Mouse (Mus musculus) heart, embryonic 11.5 days (tissue): Measurements from ENCODE around the gene Meis2. TPM values are rescaled to one million over a fixed set of nuclear protein-coding genes. Genes with fewer than 3 reads are reported as not detected.

Experiments
- ATAC-seq: fragments of 200-750 bp; cut with Nextera tagmentation; replicated peaks from 2 replicates; pipeline ENCODE4 v1.8.0; 2017; ENCODE audit warnings: moderate library complexity; ENCODE audit not compliant: insufficient number of reproducible peaks, low FRiP score, low TSS enrichment
- H3K27ac ChIP-seq: fragments of 300-500 bp; sonication (generic); 2 replicates; pipeline ENCODE4 v1.5.1; 2014; ENCODE audit warnings: mild to moderate bottlenecking, low read depth, low read length
- H3K27me3 ChIP-seq: fragments of 300-500 bp; sonication (generic); 2 replicates; pipeline ENCODE4 v1.6.1; 2014; ENCODE audit warnings: mild to moderate bottlenecking, low read length, mixed read lengths; ENCODE audit not compliant: control insufficient read depth, insufficient read depth
- H3K36me3 ChIP-seq: fragments of 300-500 bp; sonication (generic); 2 replicates; pipeline ENCODE4 v1.6.1; 2014; ENCODE audit warnings: mild to moderate bottlenecking, low read length, moderate library complexity, mixed read lengths; ENCODE audit not compliant: control insufficient read depth, insufficient read depth
- H3K4me1 ChIP-seq: fragments of 300-500 bp; sonication (generic); 2 replicates; pipeline ENCODE4 v1.6.1; 2014; ENCODE audit warnings: low read length; ENCODE audit not compliant: control insufficient read depth, insufficient read depth
- H3K4me2 ChIP-seq: fragments of 300-500 bp; sonication (generic); 2 replicates; pipeline ENCODE4 v1.6.1; 2014; ENCODE audit warnings: mild to moderate bottlenecking, moderate library complexity
- H3K4me3 ChIP-seq: fragments of 300-500 bp; sonication (generic); 2 replicates; pipeline ENCODE4 v1.5.1; 2014; ENCODE audit warnings: low read depth, low read length
- H3K9ac ChIP-seq: fragments of 300-500 bp; sonication (generic); 2 replicates; pipeline ENCODE4 v1.6.1; 2014; ENCODE audit warnings: mild to moderate bottlenecking, low read depth, low read length, moderate library complexity
- H3K9me3 ChIP-seq: fragments of 300-500 bp; sonication (generic); replicated peaks from 2 replicates; pipeline ENCODE4 v1.6.1; 2016; ENCODE audit warnings: low read length; ENCODE audit not compliant: control insufficient read depth
- WGBS: fragments of 180-500 bp; shearing (Covaris S2); extraction: QIAGEN DNeasy Blood & Tissue Kit; methylation state at CpG from one replicate; pipeline ENCODE4 v1.1.7; 2014; ENCODE audit not compliant: insufficient replicate concordance; 5-methylcytosine and 5-hydroxymethylcytosine counted together
- polyA plus RNA-seq: library from polyadenylated mRNA; unstranded; fragments of >200 nt; fragmentation: Nextera tagmentation; extraction: Ambion mirVana; gene quantifications from 2 replicates; pipeline ENCODE4 v1.2.1, GENCODE M21; 2014

Meis2 gene
- polyA plus RNA-seq, 1 experiment from 2014 or later, result 59.8 TPM

GRCm38 (mm10) chr2:115970091-115970820 is 95.4 kb downstream of the Meis2 start:
- Histone ChIP-seq H3K27me3 (no peaks in the 10 kb centered on the region), H3K4me2 (no peak overlapping the region), H3K4me1 (peaks cover 2% of the 10 kb centered on the region; the same call in 1 of the 2 replicates), H3K9me3 (no peaks in the 10 kb centered on the region), H3K27ac (no peak overlapping the region), H3K9ac (no peak overlapping the region), H3K36me3 (no peaks in the 10 kb centered on the region), H3K4me3 (no peak overlapping the region)
- ATAC-seq, result no peak
- WGBS, result 82% methylated on average over 9 of the region's 9 CpGs

- H3K36me3 ChIP-seq, result no peaks in the 10 kb centered on the region
These were observed 96.4 kb downstream of the Meis2 start for GRCm38 (mm10) chr2:115969201-115969600.

GRCm38 (mm10) chr2:115964911-115965310 is 100.7 kb downstream of the Meis2 start:
- H3K36me3 ChIP-seq, result no peaks in the 10 kb centered on the region
- no peak overlapping the region for H3K27ac ChIP-seq
- H3K4me1 ChIP-seq, result peaks cover 22% of the 10 kb centered on the region
- no peak overlapping the region for H3K9ac ChIP-seq
- H3K4me3 ChIP-seq, result no peak overlapping the region
- 89% methylated on average over 3 of the region's 3 CpGs for WGBS
- no peaks in the 10 kb centered on the region for H3K27me3 ChIP-seq
- H3K4me2 ChIP-seq, result no peak overlapping the region
- no peak for ATAC-seq
- no peaks in the 10 kb centered on the region for H3K9me3 ChIP-seq

More at GRCm38 (mm10) chr2:115969201-115969600, 96.4 kb downstream of the Meis2 start:
- WGBS, result 48% methylated on average over 8 of the region's 8 CpGs
- no peaks in the 10 kb centered on the region for H3K9me3 ChIP-seq
- H3K27ac ChIP-seq, result no peak overlapping the region
- no peak overlapping the region for H3K4me3 ChIP-seq
- ATAC-seq, result no peak
- no peaks in the 10 kb centered on the region for H3K27me3 ChIP-seq
- H3K4me2 ChIP-seq, result no peak overlapping the region
- no peak overlapping the region for H3K9ac ChIP-seq
- H3K4me1 ChIP-seq, result peaks cover 9% of the 10 kb centered on the region

- Histone ChIP-seq H3K4me1 (peaks cover 22% of the 10 kb centered on the region), H3K36me3 (no peaks in the 10 kb centered on the region), H3K27me3 (no peaks in the 10 kb centered on the region), H3K4me2 (peak overlapping the region; percentile 49), H3K27ac (peak overlapping the region; percentile 32; the same call in 1 of the 2 replicates), H3K4me3 (no peak overlapping the region), H3K9ac (no peak overlapping the region), H3K9me3 (no peaks in the 10 kb centered on the region)
- ATAC-seq, result 0 out of 2 replicates have a peak, but pooled peaks have one; percentile 48
- 20% methylated on average over 5 of the region's 5 CpGs for WGBS
These were observed 102.3 kb downstream of the Meis2 start for GRCm38 (mm10) chr2:115963293-115963835.

GRCm38 (mm10) chr2:115962728-115963127 is 102.9 kb downstream of the Meis2 start:
- Histone ChIP-seq H3K27ac (no peak overlapping the region; the same call in 1 of the 2 replicates), H3K9ac (no peak overlapping the region), H3K36me3 (no peaks in the 10 kb centered on the region), H3K4me2 (peak overlapping the region; percentile 49), H3K4me3 (no peak overlapping the region), H3K27me3 (no peaks in the 10 kb centered on the region), H3K9me3 (no peaks in the 10 kb centered on the region), H3K4me1 (peaks cover 24% of the 10 kb centered on the region)
- 15% methylated on average over 3 of the region's 3 CpGs for WGBS
- ATAC-seq, result no peak

GRCm38 (mm10) chr2:115962113-115962512 is 103.5 kb downstream of the Meis2 start:
- 82% methylated on average over 2 of the region's 2 CpGs for WGBS
- Histone ChIP-seq H3K4me1 (peaks cover 24% of the 10 kb centered on the region), H3K27ac (no peak overlapping the region), H3K36me3 (no peaks in the 10 kb centered on the region), H3K4me2 (no peak overlapping the region), H3K9ac (no peak overlapping the region), H3K27me3 (no peaks in the 10 kb centered on the region), H3K4me3 (no peak overlapping the region), H3K9me3 (no peaks in the 10 kb centered on the region)
- ATAC-seq, result no peak

- H3K4me2 ChIP-seq, result no peak overlapping the region
- no peak for ATAC-seq
- H3K27ac ChIP-seq, result no peak overlapping the region
- H3K9ac ChIP-seq, result no peak overlapping the region
- H3K4me1 ChIP-seq, result peaks cover 24% of the 10 kb centered on the region
- H3K4me3 ChIP-seq, result no peak overlapping the region
- H3K9me3 ChIP-seq, result no peaks in the 10 kb centered on the region
- WGBS, result 87% methylated on average over 7 of the region's 7 CpGs
- no peaks in the 10 kb centered on the region for H3K27me3 ChIP-seq
- no peaks in the 10 kb centered on the region for H3K36me3 ChIP-seq
These were observed 105.0 kb downstream of the Meis2 start for GRCm38 (mm10) chr2:115960615-115961014.

GRCm38 (mm10) chr2:115956786-115957185 is 108.9 kb downstream of the Meis2 start:
- Histone ChIP-seq H3K4me2 (no peak overlapping the region), H3K27ac (no peak overlapping the region)
- ATAC-seq, result no peak

More at GRCm38 (mm10) chr2:115956786-115957185, 108.9 kb downstream of the Meis2 start:
- H3K36me3 ChIP-seq, result no peaks in the 10 kb centered on the region
- H3K27me3 ChIP-seq, result no peaks in the 10 kb centered on the region
- peaks cover 2% of the 10 kb centered on the region; the same call in 1 of the 2 replicates for H3K4me1 ChIP-seq
- no peak overlapping the region for H3K4me3 ChIP-seq
- 71% methylated on average over 2 of the region's 2 CpGs for WGBS
- no peak overlapping the region for H3K9ac ChIP-seq
- no peaks in the 10 kb centered on the region for H3K9me3 ChIP-seq
